Mouse (Mus musculus) neural tube, embryonic 14.5 days (tissue): ENCODE measurements around the gene Hspa1l. TPM values are rescaled to one million over a fixed set of nuclear protein-coding genes. Genes with fewer than 3 reads are reported as not detected.
"Not testable (repeated sequence)": the region's sequence is repeated elsewhere in the genome, so short reads cannot be mapped to it uniquely, and the experiment has no call there.

Source experiments
- ATAC-seq: fragments of 200-750 bp; cut with Nextera tagmentation; 2 replicates; pipeline ENCODE4 v1.8.0; 2017; ENCODE audit warnings: low read depth, mild to moderate bottlenecking, moderate TSS enrichment, moderate library complexity
- H3K27ac ChIP-seq: fragments of 300-500 bp; sonication (generic); 2 replicates; pipeline ENCODE4 v1.5.1; 2014; ENCODE audit warnings: low read depth, mild to moderate bottlenecking, control low read depth, low read length, moderate library complexity, mixed read lengths
- H3K27me3 ChIP-seq: fragments of 300-500 bp; sonication (generic); 2 replicates; pipeline ENCODE4 v1.6.1; 2014; ENCODE audit warnings: low read length; ENCODE audit not compliant: control insufficient read depth, insufficient read depth
- H3K36me3 ChIP-seq: fragments of 300-500 bp; sonication (generic); 2 replicates; pipeline ENCODE4 v1.6.1; 2014; ENCODE audit warnings: low read length, mixed read lengths; ENCODE audit not compliant: control insufficient read depth, insufficient read depth
- H3K4me1 ChIP-seq: fragments of 300-500 bp; sonication (generic); 2 replicates; pipeline ENCODE4 v1.6.1; 2014; ENCODE audit warnings: low read length; ENCODE audit not compliant: control insufficient read depth, insufficient read depth
- H3K4me2 ChIP-seq: fragments of 300-500 bp; sonication (generic); 2 replicates; pipeline ENCODE4 v1.6.1; 2014; ENCODE audit warnings: mild to moderate bottlenecking, low read depth, low read length, control low read depth
- H3K4me3 ChIP-seq: fragments of 300-500 bp; sonication (generic); 2 replicates; pipeline ENCODE4 v1.5.1; 2014; ENCODE audit warnings: low read depth, low read length, control low read depth, mixed read lengths
- H3K9ac ChIP-seq: fragments of 300-500 bp; sonication (generic); replicated peaks from 2 replicates; pipeline ENCODE4 v1.6.1; 2014; ENCODE audit warnings: low read depth, mild to moderate bottlenecking, control low read depth, low read length, mixed read lengths
- H3K9me3 ChIP-seq: fragments of 300-500 bp; sonication (generic); 2 replicates; pipeline ENCODE4 v1.6.1; 2016; ENCODE audit warnings: low read length; ENCODE audit not compliant: control insufficient read depth
- WGBS: fragments of 180-500 bp; shearing (Covaris S2); extraction: QIAGEN DNeasy Blood & Tissue Kit; methylation state at CpG from one replicate; pipeline ENCODE4 v1.1.7; 2014; 5-methylcytosine and 5-hydroxymethylcytosine counted together
- polyA plus RNA-seq: library from polyadenylated mRNA; unstranded; fragments of >200 nt; fragmentation: Nextera tagmentation; extraction: Ambion mirVana; gene quantifications from 2 replicates; pipeline ENCODE4 v1.2.1, GENCODE M21; 2014

Hspa1l gene
- polyA plus RNA-seq: 1.6 and 2.8 TPM in 2 replicates

DNA sequence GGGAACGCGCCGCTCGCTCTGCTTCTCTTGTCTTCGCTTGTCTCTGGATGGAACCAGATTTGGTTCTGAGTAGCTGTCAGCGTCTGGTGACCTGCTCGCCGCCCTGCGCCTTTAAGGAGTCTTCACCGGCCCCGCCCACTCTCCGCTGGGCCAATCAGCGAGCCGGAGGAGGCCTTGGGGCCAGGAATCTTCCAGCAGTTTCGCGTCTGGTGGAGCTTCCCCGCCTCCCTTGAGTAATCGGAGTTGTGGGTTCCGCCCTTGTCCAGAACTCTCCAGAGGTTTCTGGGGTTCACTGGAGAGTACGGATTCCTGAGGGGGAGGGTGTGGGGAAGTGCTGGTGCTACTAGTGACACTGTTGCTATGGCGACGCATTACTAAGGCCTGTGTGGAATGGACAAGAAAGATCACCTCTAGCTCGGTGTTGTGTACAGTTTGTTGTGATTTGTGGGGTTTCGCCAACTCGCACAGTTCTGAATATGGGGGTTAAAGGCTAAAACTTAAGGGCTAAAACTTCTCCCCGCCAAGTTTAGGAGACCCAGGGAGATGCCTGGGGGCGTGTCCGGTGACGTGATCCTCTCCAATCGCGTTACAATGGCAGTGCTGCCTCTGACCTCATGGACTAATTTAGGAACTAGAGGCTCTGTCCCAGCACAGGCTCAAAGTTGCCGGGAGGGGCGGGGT, at the start of gene Hspa1l, which contains the start of gene Hspa1a:
TSS of gene Hspa1l (plus strand) at position 635 of the 681 bp plus-strand sequence.
TSS of gene Hspa1a (minus strand) at position 88 of the 681 bp plus-strand sequence.
- Histone ChIP-seq H3K4me3 (peak within 1 kb of the TSS; percentile 35), H3K27me3 (peaks cover 12% of the 10 kb centered on the region), H3K4me2 (peak within 1 kb of the TSS; percentile 73)
- H3K9ac ChIP-seq, H3K36me3 ChIP-seq, H3K27ac ChIP-seq, H3K9me3 ChIP-seq, H3K4me1 ChIP-seq: not testable (repeated sequence)
- peak; percentile 95 for ATAC-seq
- WGBS: under 1% methylated on average over 27 of the region's 33 CpGs

DNA sequence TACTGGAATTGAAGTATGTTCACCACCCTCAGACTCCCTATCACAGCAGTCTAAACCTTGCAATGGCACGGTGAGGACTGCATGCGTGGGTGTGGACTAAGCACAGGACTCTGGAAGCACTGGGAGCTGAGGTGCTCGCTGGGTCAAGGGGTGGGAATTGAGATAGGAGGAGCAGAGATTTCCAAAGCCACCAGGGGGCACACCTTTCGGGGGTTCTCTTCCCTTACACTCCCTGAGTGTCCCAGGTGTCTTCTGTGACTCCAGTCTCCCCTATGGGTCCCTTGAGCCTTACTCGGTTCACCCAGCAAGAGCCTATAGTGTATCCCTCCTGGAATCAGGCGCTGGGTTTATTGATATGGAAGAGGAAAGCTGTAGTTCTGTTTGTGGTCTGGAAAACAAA, 49.6 kb upstream of the Hspa1l start:
- Histone ChIP-seq H3K9ac (no peak overlapping the region), H3K36me3 (no peaks in the 10 kb centered on the region), H3K27ac (no peak overlapping the region), H3K9me3 (no peaks in the 10 kb centered on the region), H3K4me3 (no peak overlapping the region), H3K27me3 (no peaks in the 10 kb centered on the region), H3K4me2 (no peak overlapping the region), H3K4me1 (no peaks in the 10 kb centered on the region)
- 46% methylated on average over 6 of the region's 6 CpGs for WGBS
- ATAC-seq: no peak

DNA sequence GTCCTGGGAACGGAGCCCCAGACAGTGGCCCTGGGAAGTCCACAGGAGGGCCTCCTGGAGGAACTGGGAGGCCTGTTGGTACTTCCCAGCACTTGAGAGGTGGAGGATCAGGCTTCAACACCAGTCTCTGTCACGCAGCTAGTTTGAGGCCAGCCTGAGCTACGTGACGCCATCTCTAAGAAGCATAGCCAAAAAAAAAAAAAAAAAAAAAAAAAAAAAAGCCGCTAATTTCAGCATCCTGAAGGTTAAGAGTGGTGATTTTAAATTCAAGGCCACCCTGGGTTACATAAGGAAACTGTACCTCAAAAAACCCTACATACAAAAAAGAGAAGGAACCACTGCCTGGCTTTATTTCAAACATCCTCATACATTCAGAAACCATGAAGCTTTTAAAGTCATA, 48.2 kb upstream of the Hspa1l start:
- no peak overlapping the region for H3K4me2 ChIP-seq
- no peak for ATAC-seq
- H3K36me3 ChIP-seq: no peaks in the 10 kb centered on the region
- no peaks in the 10 kb centered on the region for H3K4me1 ChIP-seq
- no peak overlapping the region for H3K4me3 ChIP-seq
- H3K9ac ChIP-seq: no peak overlapping the region
- H3K27me3 ChIP-seq: no peaks in the 10 kb centered on the region
- no peaks in the 10 kb centered on the region for H3K9me3 ChIP-seq
- 69% methylated on average over 5 of the region's 5 CpGs for WGBS
- no peak overlapping the region for H3K27ac ChIP-seq

DNA sequence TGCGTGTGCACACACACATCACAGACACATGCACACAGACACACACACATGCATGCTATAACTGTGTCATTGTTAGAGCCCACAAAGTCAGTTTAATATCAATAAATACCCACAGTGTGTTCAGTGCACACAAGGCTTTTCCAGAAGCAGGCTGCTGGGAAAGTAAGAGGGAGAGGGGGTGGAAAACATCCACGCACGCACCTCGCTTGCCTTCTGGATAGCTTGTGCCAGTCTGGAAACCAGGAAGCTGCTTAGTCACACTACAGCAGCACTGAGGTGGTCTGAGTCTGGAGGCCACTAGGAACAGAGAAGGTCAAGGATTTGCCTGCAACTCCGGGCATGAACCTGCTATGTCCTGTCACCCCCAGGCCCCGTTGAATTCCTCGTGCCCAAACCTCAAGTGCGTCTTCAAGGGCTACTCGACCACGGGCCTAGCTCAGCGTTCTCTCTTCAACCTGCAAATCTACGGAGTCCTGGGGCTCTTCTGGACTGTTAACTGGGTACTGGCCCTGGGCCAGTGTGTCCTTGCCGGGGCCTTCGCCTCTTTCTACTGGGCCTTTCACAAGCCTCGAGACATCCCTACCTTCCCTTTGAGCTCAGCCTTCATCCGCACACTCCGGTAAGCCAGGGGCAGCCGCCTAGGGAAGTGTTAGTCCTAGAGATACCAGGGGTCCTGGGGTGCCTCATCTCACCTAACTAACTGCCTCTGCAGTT, 45.0 kb upstream of the Hspa1l start:
- ATAC-seq: no peak
- H3K27ac ChIP-seq: no peak overlapping the region
- no peak overlapping the region for H3K4me3 ChIP-seq
- no peaks in the 10 kb centered on the region for H3K27me3 ChIP-seq
- H3K9me3 ChIP-seq: no peaks in the 10 kb centered on the region
- H3K4me1 ChIP-seq: 0 out of 2 replicates have a peak, but pooled peaks cover 5% of the 10 kb centered on the region
- WGBS: 89% methylated on average over 18 of the region's 18 CpGs
- H3K9ac ChIP-seq: no peak overlapping the region
- H3K4me2 ChIP-seq: no peak overlapping the region
- no peaks in the 10 kb centered on the region for H3K36me3 ChIP-seq

DNA sequence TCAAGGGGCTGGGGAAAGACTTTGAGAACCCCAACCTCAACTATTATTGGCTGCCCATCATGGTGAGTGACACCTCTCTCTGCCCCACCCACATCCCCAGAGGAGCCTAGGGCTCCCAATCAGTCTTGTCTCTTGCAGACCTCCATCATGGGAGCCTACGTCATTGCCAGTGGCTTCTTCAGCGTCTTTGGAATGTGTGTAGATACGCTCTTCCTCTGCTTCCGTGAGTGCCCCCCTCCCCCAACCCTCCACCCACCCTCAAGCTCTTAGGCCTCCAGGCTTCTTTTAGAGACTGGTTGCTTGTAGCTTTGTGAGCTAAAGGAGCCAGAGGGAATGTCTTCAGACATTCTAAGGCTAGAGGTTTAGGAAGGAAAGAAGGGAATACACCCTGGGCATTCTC, 43.7 kb upstream of the Hspa1l start:
- 81% methylated on average over 4 of the region's 4 CpGs for WGBS
- H3K9me3 ChIP-seq: no peaks in the 10 kb centered on the region
- H3K4me2 ChIP-seq: no peak overlapping the region
- H3K27ac ChIP-seq: no peak overlapping the region
- 0 out of 2 replicates have a peak, but pooled peaks cover 5% of the 10 kb centered on the region for H3K4me1 ChIP-seq
- ATAC-seq: no peak
- no peak overlapping the region for H3K4me3 ChIP-seq
- no peak overlapping the region for H3K9ac ChIP-seq
- H3K27me3 ChIP-seq: no peaks in the 10 kb centered on the region
- H3K36me3 ChIP-seq: no peaks in the 10 kb centered on the region

DNA sequence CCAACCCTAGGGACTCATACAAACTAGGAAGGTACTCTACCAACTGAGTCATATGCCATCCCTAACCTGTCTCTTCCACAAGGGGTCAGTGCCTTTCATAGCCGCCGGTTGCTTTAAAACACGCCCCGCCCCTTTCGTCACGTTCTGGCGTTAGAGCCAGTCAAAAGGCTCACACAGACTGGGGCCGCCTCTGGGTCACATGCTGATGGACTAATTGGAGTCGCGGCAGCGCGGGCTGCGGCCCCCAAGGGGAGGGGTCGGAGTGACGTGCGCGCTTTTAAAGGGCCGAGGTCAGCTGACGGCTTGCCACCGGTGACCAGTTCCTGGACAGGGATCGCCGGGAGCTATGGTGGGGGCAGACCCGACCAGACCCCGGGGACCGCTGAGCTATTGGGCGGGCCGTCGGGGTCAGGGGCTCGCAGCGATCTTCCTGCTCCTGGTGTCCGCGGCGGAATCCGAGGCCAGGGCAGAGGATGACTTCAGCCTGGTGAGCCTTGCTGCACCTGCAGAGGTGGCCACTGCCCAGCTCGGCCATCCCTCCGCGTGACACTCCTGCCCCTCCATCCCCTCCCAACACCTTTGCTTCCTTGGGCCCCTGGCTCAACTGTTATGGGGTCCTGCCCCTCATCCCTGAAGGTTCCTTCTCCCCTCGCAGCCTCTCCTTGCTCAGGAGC, 41.3 kb upstream of the Hspa1l start, which contains the start of gene Neu1:
TSS of gene Neu1 (plus strand) at position 193 of the 674 bp plus-strand sequence.
- no peaks in the 10 kb centered on the region for H3K27me3 ChIP-seq
- peak within 1 kb of the TSS; percentile 73; the same call in 1 of the 2 replicates for H3K27ac ChIP-seq
- peaks cover 8% of the 10 kb centered on the region; the same call in 1 of the 2 replicates for H3K36me3 ChIP-seq
- ATAC-seq: peak; percentile 97
- peak within 1 kb of the TSS; percentile 89 for H3K9ac ChIP-seq
- peak within 1 kb of the TSS; percentile 75 for H3K4me3 ChIP-seq
- peak within 1 kb of the TSS; percentile 98 for H3K4me2 ChIP-seq
- H3K4me1 ChIP-seq: 0 out of 2 replicates have a peak, but pooled peaks cover 5% of the 10 kb centered on the region
- H3K9me3 ChIP-seq: no peaks in the 10 kb centered on the region
- WGBS: under 1% methylated on average over 37 of the region's 38 CpGs

DNA sequence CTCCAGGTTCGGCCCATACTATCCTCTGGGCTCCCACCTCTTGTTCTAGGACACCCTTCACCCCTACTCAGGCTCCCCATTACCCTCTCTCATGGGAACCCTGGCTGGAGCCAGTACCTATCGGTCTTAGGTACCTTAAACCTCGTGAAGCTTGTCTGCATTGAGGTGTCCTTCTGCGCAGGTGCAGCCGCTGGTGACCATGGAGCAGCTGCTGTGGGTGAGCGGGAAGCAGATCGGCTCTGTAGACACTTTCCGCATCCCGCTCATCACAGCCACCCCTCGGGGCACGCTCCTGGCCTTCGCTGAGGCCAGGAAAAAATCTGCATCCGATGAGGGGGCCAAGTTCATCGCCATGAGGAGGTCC, 40.8 kb upstream of the Hspa1l start:
- Histone ChIP-seq H3K9ac (peak overlapping the region; percentile 89), H3K27ac (peak overlapping the region; percentile 73; the same call in 1 of the 2 replicates), H3K9me3 (no peaks in the 10 kb centered on the region), H3K4me2 (peak overlapping the region; percentile 98), H3K4me3 (peak overlapping the region; percentile 75), H3K4me1 (0 out of 2 replicates have a peak, but pooled peaks cover 5% of the 10 kb centered on the region), H3K27me3 (no peaks in the 10 kb centered on the region), H3K36me3 (peaks cover 8% of the 10 kb centered on the region; the same call in 1 of the 2 replicates)
- ATAC-seq: peak; percentile 40; the same call in 1 of the 2 replicates
- WGBS: 7% methylated on average over 14 of the region's 14 CpGs

DNA sequence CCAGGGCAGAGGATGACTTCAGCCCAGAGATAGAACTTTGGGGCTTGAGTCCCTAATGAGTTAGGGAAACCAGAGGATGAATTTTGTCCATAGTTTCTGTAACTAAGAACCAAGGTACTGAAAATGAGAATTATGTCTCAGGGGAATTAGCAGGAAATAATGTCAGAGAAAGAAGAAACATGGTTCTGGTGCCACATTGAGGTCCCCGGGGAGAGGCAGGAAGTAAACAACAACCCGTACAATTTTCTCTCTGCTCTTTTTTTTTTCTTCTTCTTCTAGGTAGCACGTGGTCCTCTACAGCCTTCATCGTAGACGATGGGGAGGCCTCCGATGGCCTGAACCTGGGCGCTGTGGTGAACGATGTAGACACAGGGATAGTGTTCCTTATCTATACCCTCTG, 40.2 kb upstream of the Hspa1l start:
- WGBS: 89% methylated on average over 8 of the region's 8 CpGs
- H3K27ac ChIP-seq: no peak overlapping the region

More for the DNA sequence above, 40.2 kb upstream of the Hspa1l start:
- Histone ChIP-seq H3K9ac (peak overlapping the region; percentile 89), H3K27me3 (no peaks in the 10 kb centered on the region), H3K4me1 (0 out of 2 replicates have a peak, but pooled peaks cover 5% of the 10 kb centered on the region), H3K4me2 (peak overlapping the region; percentile 98), H3K4me3 (peak overlapping the region; percentile 75), H3K9me3 (no peaks in the 10 kb centered on the region), H3K36me3 (peaks cover 8% of the 10 kb centered on the region; the same call in 1 of the 2 replicates)
- no peak for ATAC-seq
